Mouse (Mus musculus): ENCODE measurements around the gene Ccser1. TPM values are rescaled to one million over a fixed set of nuclear protein-coding genes. Genes with fewer than 3 reads are reported as not detected.

Ccser1 gene
- polyA plus RNA-seq, 1 experiment = 0.70 TPM

DNA sequence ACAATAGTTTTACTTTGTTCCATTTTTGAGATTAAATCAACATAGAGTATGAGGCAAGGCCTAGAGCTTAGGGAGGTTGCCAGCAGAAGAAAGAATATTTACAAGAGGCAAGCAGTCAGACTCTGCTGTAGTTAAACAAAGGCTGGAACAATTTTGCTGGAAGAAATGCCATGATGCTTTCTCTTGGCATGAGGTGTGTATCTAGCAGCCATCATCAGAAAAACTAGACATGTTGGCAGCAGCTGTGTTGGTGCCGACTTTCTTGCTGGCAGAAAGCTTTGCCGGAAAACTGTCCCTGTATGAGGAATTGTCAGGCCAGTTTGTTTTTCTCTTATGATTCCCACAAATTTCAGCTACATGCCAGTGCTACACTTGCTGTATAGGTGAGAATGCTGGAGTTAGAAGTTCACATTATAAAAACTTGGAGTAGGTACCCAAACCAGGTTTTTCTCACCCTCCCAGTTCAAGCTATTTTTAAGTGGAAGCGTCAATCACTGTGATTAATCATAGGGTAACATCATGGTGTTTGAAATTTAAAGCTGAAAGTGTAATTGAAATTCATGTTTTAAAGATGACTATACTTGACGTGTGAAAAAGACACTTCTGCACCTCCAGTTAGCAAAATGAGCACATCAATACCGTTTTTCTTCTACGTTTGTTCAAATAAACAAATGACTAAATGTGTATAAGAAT, 1016.5 kb downstream of the Ccser1 start:
- no peak for TF ChIP-seq POLR2A (IDR thresholded peaks at IDR 0.05; ENCODE audit: borderline replicate concordance, low read depth, low read length)
- no peak for TF ChIP-seq CTCF (IDR thresholded peaks at IDR 0.05; ENCODE audit: low read depth, low read length)
- Histone ChIP-seq H3K4me1 (ENCODE audit: control insufficient read depth, insufficient read depth, low read length) (no peaks in the 10 kb centered on the region), H3K4me3 (ENCODE audit: insufficient read depth, low read length) (no peak overlapping the region), H3K27ac (ENCODE audit: insufficient read depth, low read depth, low read length) (no peak overlapping the region)

DNA sequence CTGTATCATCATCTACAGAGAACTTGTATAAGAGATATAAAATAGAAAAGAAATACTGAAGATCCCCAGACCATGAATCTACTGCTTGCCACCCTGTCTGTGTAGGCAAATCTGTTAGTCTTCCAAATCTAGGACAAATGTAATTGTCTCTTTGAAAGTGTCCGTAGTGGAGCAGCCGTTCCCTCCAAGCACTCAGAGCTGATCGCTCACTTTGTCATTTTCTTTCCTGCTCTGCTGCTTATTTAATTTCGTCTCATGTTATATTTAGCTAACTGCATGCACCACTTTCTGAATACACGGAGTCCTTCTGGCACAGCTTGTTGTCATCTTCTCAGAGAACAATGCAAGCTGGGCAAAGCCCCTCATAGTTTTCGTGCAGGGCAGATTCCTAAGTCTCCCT, 1018.6 kb downstream of the Ccser1 start:
- TF ChIP-seq POLR2A (IDR thresholded peaks at IDR 0.05; ENCODE audit: borderline replicate concordance, low read depth, low read length) (no peak), CTCF (IDR thresholded peaks at IDR 0.05; ENCODE audit: low read depth, low read length) (no peak)
- no peak overlapping the region for H3K27ac ChIP-seq (ENCODE audit: insufficient read depth, low read depth, low read length)
- H3K4me1 ChIP-seq (ENCODE audit: control insufficient read depth, insufficient read depth, low read length) = no peaks in the 10 kb centered on the region
- no peak overlapping the region for H3K4me3 ChIP-seq (ENCODE audit: insufficient read depth, low read length)

DNA sequence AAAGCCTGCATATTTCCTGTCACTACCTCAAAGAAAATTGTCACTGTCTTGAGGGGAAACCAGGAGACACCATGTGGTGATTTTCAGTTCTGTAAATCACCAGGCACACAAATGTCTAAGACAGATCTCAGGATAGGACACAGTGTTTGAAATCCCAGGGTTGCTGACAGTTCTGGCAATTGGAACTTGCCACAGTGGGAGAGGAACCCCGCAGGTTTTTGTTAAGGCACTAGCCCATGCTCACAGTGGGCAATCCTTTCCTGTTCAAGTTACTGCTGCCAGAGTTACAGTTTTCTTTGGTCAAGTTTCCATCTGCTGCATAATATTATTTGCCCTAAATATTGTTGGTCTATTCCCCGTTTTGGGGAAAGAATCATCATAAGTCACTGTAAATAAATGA, 1024.9 kb downstream of the Ccser1 start:
- no peak for TF ChIP-seq CTCF (IDR thresholded peaks at IDR 0.05; ENCODE audit: low read depth, low read length)
- no peak for TF ChIP-seq POLR2A (IDR thresholded peaks at IDR 0.05; ENCODE audit: borderline replicate concordance, low read depth, low read length)

DNA sequence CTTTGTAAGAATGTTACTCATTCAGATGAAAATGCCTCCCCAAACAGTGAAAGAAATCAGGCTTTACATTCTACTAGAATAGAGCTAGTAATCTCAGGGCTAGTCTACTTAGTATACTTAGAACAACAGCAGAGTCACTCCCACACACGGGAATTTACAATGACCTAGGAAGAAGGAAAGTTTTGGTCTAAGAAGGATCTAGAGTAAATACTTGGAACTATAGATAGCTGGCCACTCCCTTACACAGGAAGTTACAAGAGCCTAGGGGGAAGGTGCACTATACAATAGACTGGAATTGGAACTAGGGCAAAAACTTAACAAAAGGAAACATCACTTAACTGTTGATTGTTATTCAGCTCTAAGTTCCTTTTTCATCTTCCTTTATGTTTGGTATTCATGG, 1041.7 kb downstream of the Ccser1 start:
- TF ChIP-seq POLR2A (IDR thresholded peaks at IDR 0.05; ENCODE audit: borderline replicate concordance, low read depth, low read length) (no peak), CTCF (IDR thresholded peaks at IDR 0.05; ENCODE audit: low read depth, low read length) (no peak)
- Histone ChIP-seq H3K27ac (ENCODE audit: insufficient read depth, low read depth, low read length) (no peak overlapping the region), H3K4me3 (ENCODE audit: insufficient read depth, low read length) (no peak overlapping the region), H3K4me1 (ENCODE audit: control insufficient read depth, insufficient read depth, low read length) (no peaks in the 10 kb centered on the region)

More for the DNA sequence above, 1024.9 kb downstream of the Ccser1 start:
- Histone ChIP-seq H3K4me1 (ENCODE audit: control insufficient read depth, insufficient read depth, low read length) (no peaks in the 10 kb centered on the region), H3K4me3 (ENCODE audit: insufficient read depth, low read length) (no peak overlapping the region), H3K27ac (ENCODE audit: insufficient read depth, low read depth, low read length) (no peak overlapping the region)

DNA sequence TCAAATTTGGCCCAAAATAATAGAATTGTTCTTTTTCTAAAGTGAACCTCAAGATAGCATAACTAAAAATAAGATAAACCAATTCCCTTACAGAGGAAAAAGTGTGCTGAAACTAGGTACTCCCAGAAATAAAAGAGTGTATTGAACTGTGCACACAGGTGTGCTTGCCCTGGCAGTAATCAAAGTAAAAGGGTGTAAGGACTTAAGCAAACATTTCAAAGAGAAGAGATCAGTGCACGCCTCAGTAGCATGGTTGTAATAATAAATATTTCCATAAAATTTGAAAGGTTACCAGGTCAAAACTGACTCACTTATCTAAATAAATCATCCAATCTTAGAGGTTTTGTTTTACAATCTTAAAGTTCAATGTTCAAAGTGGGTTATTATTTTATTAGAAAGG, 1083.8 kb downstream of the Ccser1 start:
- no peak overlapping the region for H3K4me3 ChIP-seq (ENCODE audit: insufficient read depth, low read length)
- H3K27ac ChIP-seq (ENCODE audit: insufficient read depth, low read depth, low read length) = no peak overlapping the region
- TF ChIP-seq CTCF (IDR thresholded peaks at IDR 0.05; ENCODE audit: low read depth, low read length) (no peak), POLR2A (IDR thresholded peaks at IDR 0.05; ENCODE audit: borderline replicate concordance, low read depth, low read length) (no peak)
- H3K4me1 ChIP-seq (ENCODE audit: control insufficient read depth, insufficient read depth, low read length) = no peaks in the 10 kb centered on the region

DNA sequence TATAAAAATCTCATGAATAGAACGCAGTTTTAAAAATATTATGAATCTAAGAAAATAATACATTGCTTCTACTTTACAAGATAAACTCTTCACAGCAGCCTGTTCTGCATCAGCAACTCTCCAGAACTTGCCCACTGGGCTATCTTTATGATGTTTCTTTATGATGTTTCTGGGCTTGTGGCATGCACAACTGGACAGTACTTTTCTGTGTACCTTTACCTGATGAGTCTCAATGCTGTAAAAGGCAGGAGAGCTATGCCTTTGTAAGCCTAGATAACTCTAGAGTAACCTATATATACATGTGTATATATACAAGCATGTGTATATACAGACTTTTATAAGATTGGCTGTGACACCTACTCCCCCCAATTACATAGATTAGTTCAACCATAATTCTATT, 1084.4 kb downstream of the Ccser1 start:
- H3K4me3 ChIP-seq (ENCODE audit: insufficient read depth, low read length) = no peak overlapping the region
- no peaks in the 10 kb centered on the region for H3K4me1 ChIP-seq (ENCODE audit: control insufficient read depth, insufficient read depth, low read length)
- TF ChIP-seq CTCF (IDR thresholded peaks at IDR 0.05; ENCODE audit: low read depth, low read length) = no peak
- no peak for TF ChIP-seq POLR2A (IDR thresholded peaks at IDR 0.05; ENCODE audit: borderline replicate concordance, low read depth, low read length)
- H3K27ac ChIP-seq (ENCODE audit: insufficient read depth, low read depth, low read length) = no peak overlapping the region

DNA sequence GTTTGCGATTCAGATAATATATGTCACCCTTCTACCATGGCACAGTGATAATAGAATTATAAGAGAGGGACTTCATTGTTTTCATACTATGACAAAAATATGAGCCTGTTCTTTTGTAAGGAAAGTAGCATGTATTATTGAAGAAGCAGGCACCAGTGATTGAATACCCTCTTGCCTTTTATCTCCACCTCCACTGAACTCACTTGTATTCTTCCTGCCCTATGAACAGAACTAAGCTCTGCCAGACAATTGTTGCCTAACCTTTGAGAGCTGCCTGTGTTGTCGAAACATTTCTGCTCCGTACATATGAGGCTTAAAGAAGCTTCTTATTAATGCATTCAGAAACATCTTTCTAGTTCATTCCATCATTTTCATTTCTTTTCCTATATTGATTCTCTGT, 1101.1 kb downstream of the Ccser1 start:
- no peak for TF ChIP-seq POLR2A (IDR thresholded peaks at IDR 0.05; ENCODE audit: borderline replicate concordance, low read depth, low read length)
- TF ChIP-seq CTCF (IDR thresholded peaks at IDR 0.05; ENCODE audit: low read depth, low read length) = no peak
- no peak overlapping the region for H3K27ac ChIP-seq (ENCODE audit: insufficient read depth, low read depth, low read length)
- no peak overlapping the region for H3K4me3 ChIP-seq (ENCODE audit: insufficient read depth, low read length)
- no peaks in the 10 kb centered on the region for H3K4me1 ChIP-seq (ENCODE audit: control insufficient read depth, insufficient read depth, low read length)

DNA sequence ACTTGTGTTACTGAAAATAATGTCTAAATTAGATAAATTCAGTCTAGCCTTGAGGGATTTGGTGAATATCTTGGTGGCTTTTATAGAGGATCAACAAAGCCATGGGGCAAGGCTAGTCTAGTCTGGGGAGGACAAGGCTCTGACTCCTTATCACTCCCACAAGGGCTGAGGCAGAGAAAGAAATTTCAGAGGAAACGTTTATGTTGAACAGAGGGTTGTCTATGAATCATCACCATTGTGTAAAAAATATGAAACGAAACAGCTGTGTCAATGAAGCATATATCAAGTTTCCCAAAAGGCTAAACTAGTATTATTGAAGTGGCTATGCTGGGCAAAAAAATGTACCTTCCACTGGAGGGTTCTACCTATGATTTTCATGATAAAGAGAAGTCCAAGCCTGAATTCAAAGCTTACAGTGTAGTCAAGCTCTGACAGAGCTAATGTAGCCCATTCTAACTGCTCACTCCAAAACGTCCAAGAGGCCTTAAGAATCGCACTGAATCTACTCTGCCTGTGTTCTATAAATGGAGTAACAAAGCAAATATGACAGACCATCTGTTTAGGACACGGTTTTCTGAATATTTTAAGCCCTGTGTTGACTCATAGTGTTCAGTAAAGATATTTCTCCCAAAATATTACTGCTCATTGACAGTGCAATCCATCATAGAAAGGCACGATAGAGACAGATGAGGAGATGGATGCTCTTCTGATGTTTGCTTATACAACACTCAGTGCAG, 1121.6 kb downstream of the Ccser1 start:
- TF ChIP-seq CTCF (IDR thresholded peaks at IDR 0.05; ENCODE audit: low read depth, low read length) (no peak), POLR2A (IDR thresholded peaks at IDR 0.05; ENCODE audit: borderline replicate concordance, low read depth, low read length) (no peak)
- H3K27ac ChIP-seq (ENCODE audit: insufficient read depth, low read depth, low read length) = no peak overlapping the region
- no peak overlapping the region for H3K4me3 ChIP-seq (ENCODE audit: insufficient read depth, low read length)
- no peaks in the 10 kb centered on the region for H3K4me1 ChIP-seq (ENCODE audit: control insufficient read depth, insufficient read depth, low read length)

DNA sequence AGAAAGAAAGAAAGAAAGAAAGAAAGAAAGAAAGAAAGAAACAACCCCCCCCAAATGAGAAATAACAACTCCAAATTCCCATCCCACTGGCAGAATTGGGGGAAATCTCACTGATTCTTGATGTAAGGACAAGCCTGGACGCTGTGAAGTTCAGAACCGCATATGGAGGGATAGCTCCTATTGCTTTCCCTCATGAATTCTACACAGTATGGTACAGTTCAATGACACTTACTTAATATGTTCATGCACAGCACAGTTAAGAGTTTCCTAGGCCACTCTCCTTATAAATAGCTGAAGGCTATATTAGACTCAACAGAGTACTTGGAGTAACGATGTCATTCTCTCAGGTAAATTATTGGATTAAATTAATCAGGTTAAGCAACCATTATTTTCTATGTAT, 1138.5 kb downstream of the Ccser1 start:
- Histone ChIP-seq H3K27ac (ENCODE audit: insufficient read depth, low read depth, low read length) (no peak overlapping the region), H3K4me1 (ENCODE audit: control insufficient read depth, insufficient read depth, low read length) (no peaks in the 10 kb centered on the region), H3K4me3 (ENCODE audit: insufficient read depth, low read length) (no peak overlapping the region)
- TF ChIP-seq POLR2A (IDR thresholded peaks at IDR 0.05; ENCODE audit: borderline replicate concordance, low read depth, low read length) = no peak
- TF ChIP-seq CTCF (IDR thresholded peaks at IDR 0.05; ENCODE audit: low read depth, low read length) = no peak

DNA sequence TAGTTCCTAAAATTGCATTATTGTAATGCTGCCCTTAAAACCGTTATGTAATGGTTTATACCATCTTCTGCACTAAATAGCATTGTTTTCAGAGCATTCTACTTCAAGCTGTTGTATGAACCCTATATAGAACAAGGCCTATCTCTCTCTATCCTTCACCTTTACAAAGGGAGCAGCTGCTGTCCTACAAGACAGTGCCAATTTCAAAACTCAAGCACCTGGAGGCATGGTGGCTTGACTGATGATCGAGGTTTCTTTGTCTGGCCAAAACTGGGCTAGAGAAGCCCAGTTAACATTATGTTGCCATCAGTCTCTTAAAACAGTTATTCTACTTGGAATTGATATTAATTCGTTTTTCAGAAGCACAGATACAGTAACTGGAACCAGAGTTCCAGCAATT, 1160.2 kb downstream of the Ccser1 start:
- H3K27ac ChIP-seq (ENCODE audit: insufficient read depth, low read depth, low read length) = no peak overlapping the region
- H3K4me3 ChIP-seq (ENCODE audit: insufficient read depth, low read length) = no peak overlapping the region
- no peaks in the 10 kb centered on the region for H3K4me1 ChIP-seq (ENCODE audit: control insufficient read depth, insufficient read depth, low read length)
- TF ChIP-seq CTCF (IDR thresholded peaks at IDR 0.05; ENCODE audit: low read depth, low read length) = no peak
- TF ChIP-seq POLR2A (IDR thresholded peaks at IDR 0.05; ENCODE audit: borderline replicate concordance, low read depth, low read length) = no peak

Measured in bone marrow macrophage, adult 2 months (primary cell).